Mouse (Mus musculus) urinary bladder, adult 18-20 months (tissue): Measurements from ENCODE around the gene Kcmf1.
"Not testable (repeated sequence)": the region's sequence is repeated elsewhere in the genome, so short reads cannot be mapped to it uniquely, and the experiment has no call there.

Experiments
- DNase-seq, 2 experiments: peaks; one replicate each; pipeline ENCODE4 v3.0.0; 2022; ENCODE audit warnings: low spot score in 2 of 2, mixed read lengths in 2 of 2

The Kcmf1 gene

DNA sequence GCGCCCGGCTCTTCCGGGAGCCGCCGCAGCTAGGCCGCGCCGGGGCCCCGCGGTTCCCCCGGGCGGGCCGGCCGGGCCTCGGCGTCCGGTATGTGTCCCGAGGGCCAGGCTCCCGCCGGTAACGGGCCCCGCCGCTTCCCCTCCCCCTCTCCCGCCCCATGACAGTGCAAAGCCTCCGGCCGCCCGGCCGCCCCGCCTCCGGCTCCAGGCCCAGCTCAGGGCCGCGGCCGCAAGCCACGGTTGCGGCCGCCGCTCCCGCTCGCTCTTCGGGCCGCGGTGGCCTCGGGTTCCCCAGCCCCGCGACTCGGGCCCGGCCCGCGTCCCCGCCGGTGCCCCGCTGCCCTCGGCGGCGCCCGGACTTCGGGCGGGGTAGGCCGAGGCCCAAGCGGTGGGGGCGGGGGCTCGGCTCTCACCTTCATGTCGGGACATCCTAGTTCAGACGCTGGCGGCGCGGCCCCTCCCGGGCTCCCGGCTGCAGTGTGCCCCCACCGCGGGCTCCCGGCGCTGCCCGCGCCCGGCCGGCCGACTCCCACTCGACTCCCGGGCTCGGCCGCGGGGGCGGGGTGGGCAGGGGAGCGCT lies 488 bp downstream of the Kcmf1 start:
- peak; percentile 53 to 68 for DNase-seq

DNA sequence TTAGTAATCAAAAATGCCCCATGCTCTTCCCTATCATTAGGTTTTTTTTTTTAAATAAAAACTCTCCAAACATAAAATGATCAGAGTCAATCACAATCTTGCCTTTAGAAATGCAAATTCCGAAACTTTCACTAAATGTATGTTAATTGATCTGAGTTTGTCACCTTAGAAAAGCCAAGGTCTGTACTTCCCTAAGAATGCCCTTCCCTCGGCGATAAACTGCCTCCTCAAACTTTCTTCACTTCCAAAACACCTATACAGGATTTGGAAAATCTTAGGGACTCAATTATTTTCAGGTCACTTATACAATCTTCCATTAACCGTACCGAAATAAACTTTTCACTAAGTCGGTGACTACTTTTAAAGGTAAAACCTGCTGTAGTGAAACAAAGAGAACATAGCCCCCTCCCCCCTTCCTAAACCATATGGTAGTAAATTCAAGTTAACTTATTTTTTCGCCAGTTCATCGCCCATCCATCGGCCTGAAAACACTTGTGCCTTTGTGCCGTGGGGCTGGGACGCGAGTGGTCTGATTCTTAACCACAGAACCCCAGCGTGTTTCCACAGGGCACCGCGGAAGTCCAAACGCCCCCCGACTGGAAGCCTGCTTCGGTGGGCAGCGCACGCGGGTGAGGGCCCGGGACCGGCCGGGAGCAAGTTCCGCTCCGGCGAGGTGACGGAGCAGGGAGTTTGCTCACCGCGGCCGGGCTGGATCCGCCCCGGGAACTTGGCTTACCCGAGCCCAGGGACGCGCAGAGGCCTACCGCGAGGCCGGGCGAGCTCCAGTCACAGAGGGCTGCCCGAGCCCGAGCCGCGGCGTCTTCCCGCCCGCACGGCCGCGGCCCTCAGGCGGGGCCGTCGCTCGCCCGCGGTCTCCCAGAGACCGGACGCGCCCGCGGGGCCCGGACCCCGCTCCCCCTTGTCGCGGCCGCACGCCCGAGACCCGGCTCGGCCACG lies 1.3 kb downstream of the Kcmf1 start:
- peak; percentile 41 to 57 for DNase-seq

DNA sequence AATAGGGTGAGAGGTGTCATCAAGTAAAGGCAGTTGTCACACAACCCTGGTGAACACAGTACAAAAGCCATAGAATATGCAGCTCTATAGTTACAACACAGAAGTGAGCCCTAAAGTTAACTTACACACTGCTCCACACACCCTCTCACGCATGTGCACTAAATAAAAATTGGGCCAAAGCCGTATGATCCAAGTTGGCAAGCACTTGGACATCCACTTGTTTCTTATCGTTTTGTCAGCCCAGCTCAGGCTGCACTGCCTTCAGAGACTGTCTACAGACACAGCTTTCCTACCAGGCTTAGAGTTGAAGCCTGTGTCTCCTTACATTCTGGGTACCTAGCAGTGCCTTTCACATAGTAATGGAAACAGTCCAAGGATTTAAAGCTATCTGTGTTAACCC lies 4.8 kb downstream of the Kcmf1 start:
- no peak for DNase-seq

DNA sequence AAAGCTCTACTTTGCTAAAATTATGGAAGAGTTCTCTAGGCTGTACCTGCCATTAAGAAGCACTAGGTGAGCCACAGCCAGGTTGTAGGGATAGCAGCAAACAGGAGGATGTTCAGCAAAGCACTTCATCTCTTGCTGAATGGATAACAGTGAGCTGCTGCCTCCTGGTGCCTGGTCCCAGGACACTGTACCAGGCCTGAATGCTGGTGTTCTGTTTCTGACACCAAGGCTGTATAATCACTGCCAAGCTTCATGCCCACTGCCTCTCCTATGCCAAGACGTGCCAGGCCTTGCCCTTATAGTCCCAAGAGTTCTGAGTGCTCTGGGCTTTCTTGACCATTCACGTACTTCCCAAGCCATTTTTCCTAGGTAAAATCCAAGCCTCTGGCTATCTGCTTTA lies 8.5 kb downstream of the Kcmf1 start:
- DNase-seq, result no peak

DNA sequence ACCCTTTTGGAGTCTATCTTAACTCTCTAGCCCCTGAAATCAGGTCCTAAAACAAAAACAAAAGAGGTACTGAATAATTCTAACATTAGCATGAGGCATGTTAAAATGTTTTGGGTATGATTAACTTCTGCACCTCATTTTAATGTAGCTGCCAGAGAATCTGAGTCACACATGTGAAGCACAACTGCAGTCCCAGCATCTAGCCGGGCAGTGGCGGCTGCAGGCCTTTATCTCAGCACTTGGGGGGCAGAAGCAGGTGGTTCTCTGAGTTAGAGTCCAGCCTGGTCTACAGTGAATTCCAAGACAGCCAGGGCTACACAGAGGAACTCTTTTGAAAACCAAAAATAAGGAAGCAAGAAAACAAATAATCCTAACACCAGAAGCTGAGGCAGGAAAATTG lies 11.1 kb downstream of the Kcmf1 start:
- no peak for DNase-seq

DNA sequence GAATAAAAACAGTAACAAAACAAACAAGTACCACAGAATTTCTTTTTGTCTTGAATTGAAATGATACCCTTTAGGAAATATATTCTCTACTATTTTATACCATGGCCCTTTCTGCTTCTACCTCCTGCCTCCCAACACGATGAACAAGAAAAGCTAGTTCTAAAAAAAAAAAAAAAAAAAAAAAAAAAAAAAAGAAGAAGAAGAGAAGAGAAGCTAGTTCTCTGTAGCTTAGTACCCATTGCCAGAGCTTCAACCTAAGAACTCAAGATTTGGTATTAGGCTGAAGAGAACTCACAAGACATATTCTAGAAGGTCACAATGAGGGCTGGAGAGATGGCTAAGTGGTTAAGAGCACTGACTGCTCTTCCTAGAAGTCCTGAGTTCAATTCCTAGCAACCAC lies 14.5 kb downstream of the Kcmf1 start:
- DNase-seq, result no peak

DNA sequence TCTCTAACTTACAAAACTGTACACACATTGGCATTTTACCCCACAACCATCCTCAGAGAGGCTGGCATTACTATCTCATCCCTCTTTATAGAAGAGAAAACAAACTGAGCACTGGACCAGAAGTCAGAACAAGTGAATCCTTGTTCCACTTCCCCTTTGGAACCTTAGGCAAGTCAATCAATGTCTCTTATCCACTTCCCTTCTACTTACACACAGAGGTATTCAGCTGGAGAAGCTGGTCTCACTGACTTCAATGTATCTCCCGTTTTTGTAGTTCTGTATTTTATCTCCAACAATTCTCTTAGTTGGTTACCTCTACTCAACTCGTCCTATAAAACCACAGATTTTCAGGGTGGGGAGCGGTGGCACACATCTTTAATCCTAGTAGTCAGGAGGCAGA lies 15.0 kb downstream of the Kcmf1 start:
- no peak for DNase-seq

DNA sequence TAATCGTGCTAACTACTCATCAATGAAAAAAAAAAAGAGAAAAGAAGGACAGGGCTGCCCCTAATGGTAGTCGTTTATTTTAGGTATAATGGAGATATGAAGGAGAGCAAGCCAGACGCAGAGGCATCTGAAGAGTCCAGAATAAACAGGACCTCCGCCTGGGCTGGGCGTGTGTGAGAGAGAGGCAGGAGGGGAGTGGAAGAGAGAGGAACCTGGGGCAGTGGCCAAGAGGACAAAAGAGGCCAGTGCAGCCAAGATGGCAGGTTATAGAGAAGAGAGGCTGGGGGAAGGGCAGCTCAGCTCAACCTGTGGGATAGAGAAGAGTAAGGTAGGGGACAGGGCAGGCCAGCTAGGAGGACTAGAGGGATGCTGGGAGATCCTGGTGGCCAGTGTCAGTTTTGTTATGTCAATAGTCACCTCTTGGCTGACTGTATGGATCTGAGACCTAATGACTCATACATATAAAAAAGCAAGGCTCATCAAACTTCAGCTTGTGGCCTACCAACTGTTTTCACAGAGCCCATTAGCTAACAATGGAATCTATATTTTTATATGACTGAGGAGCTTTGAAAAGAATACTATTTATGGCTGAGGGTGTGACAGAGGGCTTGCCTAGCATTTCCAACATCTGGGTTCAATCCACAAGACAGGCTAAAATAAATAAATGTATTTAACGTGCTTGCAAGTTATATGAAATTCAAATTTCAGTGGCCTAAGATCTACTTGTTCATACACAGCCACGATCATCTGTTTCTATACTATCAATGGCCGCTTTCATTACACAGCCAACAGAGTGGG lies 16.9 kb downstream of the Kcmf1 start:
- DNase-seq, result no peak

DNA sequence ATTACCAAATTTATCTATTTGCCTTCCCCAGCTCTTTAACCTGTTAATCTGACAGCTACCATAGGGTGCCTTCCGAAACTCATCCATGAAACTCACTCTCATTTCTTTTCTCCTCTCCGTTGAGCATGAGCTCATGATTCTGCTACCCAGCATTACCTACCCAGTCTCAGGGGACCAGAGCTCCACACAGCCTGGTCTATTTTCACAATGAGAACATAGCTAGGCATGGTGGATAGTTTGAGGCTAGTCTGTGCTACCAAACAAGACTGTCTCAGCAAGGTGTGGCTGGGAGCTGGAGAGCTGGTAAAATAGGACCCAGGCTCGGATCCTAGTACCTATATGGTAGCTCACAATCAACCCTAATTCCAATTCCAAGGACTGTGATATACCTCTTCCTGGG lies 17.6 kb downstream of the Kcmf1 start:
- no peak for DNase-seq

DNA sequence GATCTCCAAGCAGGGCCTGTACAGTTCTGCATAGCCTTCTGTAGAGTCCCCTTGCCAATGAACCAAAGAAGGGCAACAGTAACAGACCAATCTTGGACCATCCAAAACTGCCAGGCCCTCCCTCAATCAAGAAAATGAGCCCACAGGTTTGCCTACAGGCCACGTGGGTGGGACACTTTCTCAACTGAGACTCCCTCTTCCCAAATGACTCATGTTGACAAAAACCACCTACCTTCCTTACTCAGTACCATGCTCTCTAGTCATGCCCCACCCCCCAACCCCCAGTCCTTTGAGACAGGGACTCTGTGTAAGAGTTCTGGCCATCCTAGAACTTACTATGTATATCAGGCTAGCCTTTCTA lies 18.2 kb downstream of the Kcmf1 start:
- no peak for DNase-seq

DNA sequence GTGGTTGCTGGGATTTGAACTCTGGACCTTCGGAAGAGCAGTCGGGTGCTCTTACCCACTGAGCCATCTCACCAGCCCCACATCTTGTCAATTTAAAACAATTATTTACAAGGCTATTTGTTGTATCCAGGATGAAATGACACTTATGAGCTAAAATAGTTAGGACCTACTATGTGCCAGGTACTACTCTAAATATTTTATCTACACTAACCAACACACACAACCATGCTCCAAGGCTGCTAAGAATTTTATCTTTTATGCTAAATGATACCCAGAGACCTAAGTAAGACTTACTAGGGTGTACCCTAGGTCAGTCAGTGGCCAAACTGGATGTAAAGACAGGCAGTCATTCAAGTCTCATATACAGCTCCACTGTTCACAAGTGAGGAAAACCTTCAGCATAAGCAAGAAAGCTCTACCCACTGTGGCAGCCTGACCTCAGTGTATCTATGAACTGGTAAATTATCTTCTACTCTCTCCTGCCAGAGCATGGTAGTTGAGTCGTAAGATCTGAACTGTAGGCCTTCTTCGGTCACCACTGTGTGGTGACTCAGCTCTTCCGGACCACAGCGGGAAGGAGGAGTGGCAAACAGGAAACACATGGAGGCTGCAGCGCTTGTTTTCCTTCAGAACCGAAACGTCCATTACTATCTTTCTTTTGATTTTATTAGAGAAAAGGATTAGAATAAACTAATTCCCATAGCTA lies 18.7 kb downstream of the Kcmf1 start:
- DNase-seq, result no peak

DNA sequence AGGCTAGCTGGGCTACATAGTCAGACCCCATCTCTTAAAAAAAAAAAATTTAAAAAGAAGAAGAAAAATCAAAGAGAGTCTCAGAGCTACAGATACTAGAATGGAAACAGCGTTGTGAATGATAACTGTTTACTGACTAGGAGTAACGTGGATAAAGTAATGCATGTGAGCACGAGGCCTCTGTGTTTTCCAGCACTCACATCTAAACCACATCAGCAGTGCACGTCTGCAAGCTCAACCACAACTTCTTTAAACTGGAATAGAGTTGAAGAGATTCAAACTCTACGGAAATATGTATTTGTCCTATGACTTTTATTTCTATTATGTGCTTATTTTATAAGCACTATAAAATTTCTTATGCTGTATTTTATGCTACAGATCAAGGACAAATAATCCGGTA lies 23.1 kb downstream of the Kcmf1 start:
- DNase-seq, result no peak

DNA sequence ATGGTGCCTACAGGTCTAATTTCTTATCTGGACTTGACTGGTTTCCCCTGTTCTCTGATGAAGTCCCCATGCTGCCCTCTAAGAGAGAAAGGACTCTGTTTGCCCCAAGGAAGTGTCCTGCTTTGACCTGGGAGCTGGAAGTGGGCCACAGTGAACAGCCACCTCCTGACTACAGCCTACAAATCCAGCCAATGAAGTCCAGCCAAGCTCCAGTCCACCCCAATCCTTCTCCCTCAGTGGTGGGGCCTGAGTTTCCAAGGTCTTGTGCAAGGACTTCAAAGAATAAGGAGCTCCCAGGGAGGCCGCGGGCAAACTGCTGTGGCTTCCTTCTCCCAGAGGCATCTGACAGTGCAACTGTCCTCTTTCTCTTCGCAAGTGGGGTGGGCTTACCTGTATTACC lies 26.4 kb downstream of the Kcmf1 start:
- no peak for DNase-seq

DNA sequence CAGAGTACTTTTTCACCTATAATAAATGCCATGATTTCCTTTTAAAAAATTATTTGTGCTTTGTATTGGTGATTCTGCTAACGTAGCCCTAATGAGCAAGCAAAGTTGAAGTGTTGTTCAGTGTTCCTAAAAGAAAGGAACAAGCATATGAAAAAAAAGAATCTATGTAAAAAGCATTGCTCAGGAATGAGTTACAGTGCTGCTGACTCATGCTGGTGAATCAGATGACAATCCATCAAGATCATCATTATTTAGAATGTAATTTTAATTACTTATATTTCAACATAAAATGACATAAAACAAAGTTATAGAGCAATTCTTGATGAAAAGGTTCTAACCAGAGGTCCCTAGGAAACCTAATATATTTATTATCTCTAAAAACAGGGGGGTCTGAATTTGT lies 27.5 kb downstream of the Kcmf1 start:
- no peak for DNase-seq

DNA sequence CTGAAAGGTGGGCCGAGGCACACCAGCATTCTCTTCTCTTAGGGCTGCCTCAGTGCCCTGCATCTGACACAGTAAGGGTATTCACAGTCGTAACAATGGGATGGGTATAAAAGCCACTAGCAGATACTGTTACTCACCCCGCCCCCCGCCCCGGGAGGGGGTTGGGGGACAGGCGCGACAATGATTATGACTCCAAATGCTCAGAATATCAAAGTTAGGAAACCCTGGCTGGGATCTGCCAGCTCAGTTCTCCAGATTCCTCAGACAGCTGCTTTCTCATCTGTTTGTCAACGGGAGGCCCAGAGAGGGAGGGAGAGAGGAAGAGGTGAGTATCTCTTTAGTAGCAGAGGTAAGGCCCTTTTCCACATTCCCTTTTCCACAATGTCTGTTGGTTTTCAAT lies 30.2 kb downstream of the Kcmf1 start:
- no peak for DNase-seq

DNA sequence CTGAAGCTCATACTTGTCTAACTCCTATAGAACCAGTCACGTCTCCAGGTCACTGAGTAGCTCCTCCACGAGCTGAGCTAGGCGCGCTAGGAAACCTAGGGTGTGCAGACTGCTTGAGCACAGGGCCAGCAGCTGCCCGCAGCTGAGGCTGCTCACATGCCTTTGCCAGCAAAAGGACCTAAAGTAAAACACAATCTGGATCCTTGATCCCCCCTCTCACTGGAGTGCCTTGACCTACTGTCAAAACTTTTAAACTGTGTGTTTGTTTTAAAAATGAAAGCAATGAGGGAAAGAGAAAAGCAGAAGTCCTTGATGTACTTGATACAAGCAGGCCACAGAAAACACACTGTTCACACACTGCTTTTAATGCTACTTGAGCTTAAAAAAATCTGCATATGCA lies 31.1 kb downstream of the Kcmf1 start:
- DNase-seq, result no peak

DNA sequence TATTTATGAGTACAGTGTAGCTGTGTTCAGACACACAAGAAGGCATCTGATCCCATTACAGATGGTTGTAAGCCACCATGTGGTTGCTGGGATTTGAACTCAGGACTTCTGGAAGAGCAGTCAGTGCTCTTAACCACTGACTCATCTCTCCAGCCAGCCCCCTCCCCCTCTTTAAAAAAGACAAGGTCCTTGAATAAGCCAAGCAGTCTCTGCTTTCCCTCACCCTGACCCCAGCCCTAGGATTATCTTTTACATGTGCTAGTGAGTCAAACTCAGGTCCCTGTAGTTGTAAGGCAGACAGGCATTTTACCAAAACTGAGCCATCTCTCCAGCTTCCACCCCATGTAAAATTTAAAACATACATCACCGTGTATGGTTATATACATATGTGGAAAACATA lies 32.0 kb downstream of the Kcmf1 start:
- no peak for DNase-seq

DNA sequence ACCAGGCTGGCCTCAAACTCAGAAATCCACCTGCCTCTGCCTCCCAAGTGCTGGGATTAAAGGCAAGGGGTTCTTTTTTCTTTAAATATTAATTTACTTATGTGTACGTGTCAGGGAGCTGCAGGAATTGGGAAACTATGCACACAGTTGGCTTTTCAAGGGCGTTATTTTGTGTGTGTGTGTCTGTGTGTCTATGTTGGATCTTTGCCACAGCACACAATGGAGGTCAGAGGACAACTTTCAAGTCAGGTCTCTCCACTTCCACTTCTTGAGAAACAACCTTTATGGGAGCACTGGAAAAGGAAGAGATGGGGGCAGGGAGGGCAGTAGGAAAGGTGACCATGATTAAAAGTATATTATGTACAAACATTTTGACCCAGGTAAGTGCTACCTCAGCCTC lies 33.5 kb downstream of the Kcmf1 start:
- no peak for DNase-seq

DNA sequence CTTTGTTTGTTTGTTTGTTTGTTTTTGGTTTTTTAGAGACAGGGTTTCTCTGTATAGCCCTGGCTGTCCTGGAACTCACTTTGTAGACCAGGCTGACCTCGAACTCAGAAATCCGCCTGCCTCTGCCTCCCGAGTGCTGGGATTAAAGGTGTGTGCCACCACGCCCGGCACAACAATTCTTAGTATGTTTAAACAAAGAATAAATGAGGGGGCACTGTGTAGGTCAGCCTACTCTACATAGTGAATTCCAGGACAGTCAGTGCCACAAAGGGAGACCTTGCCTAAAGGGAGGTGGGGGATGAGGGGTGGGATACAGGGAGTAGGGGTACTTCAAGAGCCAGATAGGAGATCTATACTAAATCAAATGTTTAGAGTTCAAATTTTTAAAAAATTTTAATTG lies 37.1 kb downstream of the Kcmf1 start:
- not testable (repeated sequence) for DNase-seq

DNA sequence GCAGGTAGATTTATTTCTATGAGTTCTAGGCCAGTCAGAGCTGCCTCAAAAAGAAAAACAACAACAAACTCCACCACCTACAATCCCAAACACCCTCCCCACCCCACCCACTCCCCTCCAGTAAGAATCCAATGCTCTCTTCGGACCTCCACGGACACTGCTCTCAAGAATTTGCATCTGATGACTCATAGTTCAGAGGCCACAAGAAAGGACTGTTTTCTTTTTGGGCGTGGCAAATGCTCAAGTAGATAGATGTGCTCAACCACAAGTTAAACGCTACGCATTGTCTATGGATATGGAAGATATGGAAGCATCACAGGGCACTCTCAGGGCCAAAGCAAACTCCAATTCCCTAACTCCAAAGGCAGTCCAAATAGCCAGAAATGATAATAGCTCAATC lies 45.5 kb downstream of the Kcmf1 start:
- no peak for DNase-seq

DNA sequence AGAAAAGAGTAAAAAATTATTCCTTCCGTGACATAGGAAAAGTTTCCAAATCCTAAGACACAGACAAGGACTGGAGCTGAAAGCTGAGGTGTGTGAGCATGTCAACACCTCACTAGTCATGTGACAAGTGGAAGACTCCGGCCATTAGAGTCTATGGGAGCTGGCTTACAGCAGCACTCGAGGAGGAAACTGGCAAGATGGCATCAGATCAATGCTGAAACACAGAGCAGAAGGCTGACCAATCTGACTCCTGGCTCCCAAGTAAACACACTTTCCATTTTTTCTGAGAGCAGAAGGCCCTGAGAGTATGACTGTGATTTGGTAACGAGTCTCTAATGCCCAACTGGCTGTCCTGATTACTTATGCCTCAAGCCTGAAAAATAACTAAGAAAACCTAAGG lies 47.6 kb downstream of the Kcmf1 start:
- DNase-seq, result no peak

DNA sequence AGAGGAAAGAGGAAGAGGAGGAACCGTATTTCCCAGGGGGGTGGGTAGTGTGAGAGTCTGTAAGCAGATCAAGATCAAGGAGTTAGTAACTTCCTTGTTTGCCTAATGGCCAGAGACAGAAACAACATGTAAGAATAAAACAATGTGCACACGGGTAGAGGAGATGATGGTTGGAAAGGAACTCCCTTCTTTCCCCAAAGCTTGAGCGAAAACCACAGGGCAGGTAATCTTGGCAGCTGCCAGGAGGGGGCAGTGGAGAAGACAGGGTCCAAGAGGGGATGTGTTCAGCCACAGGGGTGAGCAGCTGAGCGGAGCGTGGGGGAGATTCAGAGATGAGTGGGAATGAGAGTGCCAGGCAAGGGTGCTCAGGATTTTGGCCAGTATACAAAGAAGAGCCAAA lies 48.1 kb downstream of the Kcmf1 start:
- DNase-seq, result no peak
